ENCODE assay signal across 14 mouse cellular contexts in the genomic region with DNA sequence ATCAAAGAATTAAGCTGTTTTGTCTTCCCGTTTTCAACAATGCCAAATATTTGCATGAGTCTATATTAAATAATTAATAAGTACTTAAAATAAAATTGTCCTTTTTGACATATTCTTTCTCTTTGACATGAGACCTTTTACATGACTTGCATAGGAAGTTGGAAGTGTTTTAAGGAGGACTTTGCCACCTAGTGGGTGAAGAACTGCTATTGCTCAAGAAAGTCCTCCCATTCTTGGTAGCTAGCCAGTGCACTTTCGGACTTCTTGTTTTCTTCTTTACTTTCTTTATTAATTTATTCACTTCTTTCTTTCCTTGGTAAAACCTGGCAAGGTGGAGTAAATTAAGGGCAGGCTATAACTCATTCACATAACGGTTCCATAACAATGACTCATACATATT. TPM values are rescaled to one million over a fixed set of nuclear protein-coding genes. Genes with fewer than 3 reads are reported as not detected.
DNase-seq lines count a peak whose midpoint lies in the region; ATAC-seq lines count a peak whose summit lies in the region.
"Had no signal": no experiment of that assay in that cellular context is flagged by ENCODE, and none has a peak within 500 bp of the region (broad histone marks: within the 10 kb centered on the region; RNA-seq: fewer than 3 reads in every experiment).

No protein-coding gene starts in this region.

- H3K9ac ChIP-seq in kidney, embryonic 15.5 days, result no peak overlapping the region
- H3K9ac ChIP-seq: embryonic facial prominence, embryonic 13.5 days had no signal

- H3K4me2 ChIP-seq in kidney, embryonic 15.5 days, result no peak overlapping the region
- H3K4me2 ChIP-seq: embryonic facial prominence, embryonic 13.5 days had no signal

- no peak overlapping the region for H3K4me3 ChIP-seq in kidney, embryonic 15.5 days (replicated peaks)
- H3K4me3 ChIP-seq: embryonic facial prominence, embryonic 13.5 days had no signal

- H3K9me3 ChIP-seq in kidney, embryonic 15.5 days (replicated peaks), result no peaks in the 10 kb centered on the region
- H3K9me3 ChIP-seq: embryonic facial prominence, embryonic 13.5 days; G1E had no signal

- 89% methylated on average over 3 of the region's 3 CpGs for WGBS in kidney, embryonic 15.5 days

- DNase-seq in kidney, adult 11 months, result peak; percentile 14
- DNase-seq in lung, postnatal 36 days, result peak; percentile 33
- no peak for DNase-seq in lung, adult 18-20 months
- no peak for DNase-seq in right cerebral cortex, postnatal 4 days
- no peak for DNase-seq in urinary bladder, postnatal 4 days (ENCODE audit: low spot score in 2 of 2)
- DNase-seq: adrenal gland, adult 2 months; cerebellum, adult 8-10 months; left cerebral cortex, postnatal 4 days had no signal

- no peaks in the 10 kb centered on the region for H3K27me3 ChIP-seq in kidney, embryonic 15.5 days
- H3K27me3 ChIP-seq: embryonic facial prominence, embryonic 13.5 days had no signal

- peaks cover 69% of the 10 kb centered on the region for H3K36me3 ChIP-seq in kidney, embryonic 15.5 days

- H3K4me1 ChIP-seq in kidney, embryonic 15.5 days, result no peaks in the 10 kb centered on the region
- H3K4me1 ChIP-seq: embryonic facial prominence, embryonic 13.5 days had no signal

- no peak overlapping the region for H3K27ac ChIP-seq in kidney, embryonic 15.5 days
- H3K27ac ChIP-seq: embryonic facial prominence, embryonic 13.5 days; macrophage had no signal

- no peak for ATAC-seq in kidney, embryonic 15.5 days (replicated peaks; ENCODE audit: low FRiP score)
- ATAC-seq in activated CD4-positive, CD25-positive, alpha-beta regulatory T cell, adult 4 months, result peak; percentile 43
- ATAC-seq in neutrophil, adult 5-6 weeks (ENCODE audit: extremely low read depth, insufficient number of reproducible peaks, low FRiP score, poor library complexity, severe bottlenecking), result 0 out of 2 replicates have a peak, but pooled peaks have one; percentile 41

RNA-seq across cellular contexts. Expression of a gene that starts 55.3 kb away (rescaled TPM):
- 47.4 and 51.0 TPM in 2 replicates for polyA plus RNA-seq in kidney, embryonic 15.5 days (2015; fragmentation: Nextera tagmentation; extraction: Ambion mirVana)
- polyA plus RNA-seq in activated CD4-positive, CD25-positive, alpha-beta regulatory T cell, adult 4 months (2017; shearing (Covaris generic)), result 10 to 100 TPM; 24.1 to 32.8 TPM
- 150 and 156 TPM in 2 replicates for total RNA-seq in neutrophil, adult 5-6 weeks (2017)

Comparison
In these comparisons a context has a peak if more than half of its experiments do, and no peak if none do; other contexts are left out.
1. DNase-seq: peak in kidney, adult 11 months (single experiment) and lung, postnatal 36 days (single experiment); none in lung, adult 18-20 months (0 of 2), right cerebral cortex, postnatal 4 days (single experiment) and urinary bladder, postnatal 4 days (0 of 2).